Mouse (Mus musculus) embryonic stem cell, embryonic (primary cell): Measurements from ENCODE around the gene Resp18.

Source experiments
- CTCF ChIA-PET, 4 experiments: fragments of 300-600 bp in 2 of 4; fragments of 350-600 bp in 2 of 4; sonication (Branson Sonifier 250); formaldehyde crosslinking; loops; one replicate each; lab custom pipeline; 2022; ENCODE audit warnings: inconsistent platforms in 2 of 4; lab: Charles Lee
- POLR2A ChIA-PET, 4 experiments: fragments of 300-600 bp in 2 of 4; fragments of 350-600 bp in 2 of 4; sonication (Branson Sonifier 250); formaldehyde crosslinking; loops; one replicate each; lab custom pipeline; 2022; ENCODE audit warnings: antibody characterized with exemption in 4 of 4, inconsistent platforms in 1 of 4; lab: Charles Lee

Gene Resp18

GRCm38 (mm10) chr1:75278228-75278627, at the start of gene Resp18:
TSS of gene Resp18 (minus strand) at chr1:75278415.
- POLR2A ChIA-PET = interaction anchor here in 2 of 4 experiments (0.7 to 1.0 kb wide), 2 partner anchors 9 to 98 kb away, joined by 3 to 5 read pairs; no protein-coding TSS in a partner anchor
- CTCF ChIA-PET = interaction anchor here in 1 of 4 experiments (0.8 to 2.7 kb wide), 3 partner anchors 24 to 189 kb away, joined by 3 to 9 read pairs (median 4); no protein-coding TSS in a partner anchor

GRCm38 (mm10) chr1:75327461-75327860, 49.2 kb upstream of the Resp18 start:
- ChIA-PET CTCF (interaction anchor here in 1 of 4 experiments (1.4 kb wide), 1 partner anchor 71 kb away, joined by 4 read pairs; no protein-coding TSS in a partner anchor), POLR2A (interaction anchor here in 2 of 4 experiments (1.8 to 3.6 kb wide), 2 partner anchors 10 to 11 kb away, joined by 19 to 24 read pairs; partner anchors contain the start of gene Dnpep (in 2 of the 2))

- POLR2A ChIA-PET = interaction anchor here in 2 of 4 experiments (0.9 to 3.2 kb wide), 4 partner anchors 9 to 160 kb away, joined by 3 to 24 read pairs (median 6); partner anchors contain the start of genes Chpf (in 1 of the 2), Des (in 1 of the 2) and Tmem198 (in 1 of the 2)
- CTCF ChIA-PET = interaction anchor here in 2 of 4 experiments (0.7 to 2.8 kb wide), 3 partner anchors 25 to 158 kb away, joined by 3 to 13 read pairs (median 4); partner anchors contain the start of gene Abcb6 (in 1 of the 2)
Measured at GRCm38 (mm10) chr1:75319166-75319565, 41.0 kb upstream of the Resp18 start.

- ChIA-PET CTCF (interaction anchor here in 2 of 4 experiments (0.9 to 2.8 kb wide), 5 partner anchors 10 to 161 kb away, joined by 3 to 13 read pairs (median 9); partner anchors contain the start of genes Abcb6 (in 1 of the 2), Chpf (in 1 of the 2), Gmppa (in 1 of the 2) and Tmem198 (in 1 of the 2)), POLR2A (interaction anchor here in 3 of 4 experiments (0.9 to 4.6 kb wide), 9 partner anchors 10 to 160 kb away, joined by 3 to 45 read pairs (median 16); partner anchors contain the start of genes Des (in 2 of the 3), Tuba4a (in 2 of the 3), Chpf (in 1 of the 3) and Tmem198 (in 1 of the 3))
Measured at GRCm38 (mm10) chr1:75318736-75319135, 40.5 kb upstream of the Resp18 start.

GRCm38 (mm10) chr1:75318301-75318700, 40.1 kb upstream of the Resp18 start:
- POLR2A ChIA-PET = interaction anchor here in 3 of 4 experiments (0.9 to 4.6 kb wide), 20 partner anchors 10 to 188 kb away, joined by 3 to 45 read pairs (median 14); partner anchors contain the start of genes Tuba4a (in 3 of the 3), Des (in 2 of the 3), A630095N17Rik (in 1 of the 3) and Chpf (in 1 of the 3)
- CTCF ChIA-PET = interaction anchor here in 3 of 4 experiments (0.9 to 2.8 kb wide), 16 partner anchors 10 to 510 kb away, joined by 3 to 13 read pairs (median 8); partner anchors contain the start of genes Abcb6 (in 1 of the 3), Chpf (in 1 of the 3), Gmppa (in 1 of the 3) and Tmem198 (in 1 of the 3)

- ChIA-PET CTCF (interaction anchor here in 3 of 4 experiments (0.5 to 2.8 kb wide), 83 partner anchors 11 to 982 kb away, joined by 3 to 18 read pairs (median 4); partner anchors contain the start of genes Gmppa (in 2 of the 3), Abcb6 (in 1 of the 3), Ankzf1 (in 1 of the 3) and Asic4 (in 1 of the 3)), POLR2A (interaction anchor here (0.5 to 4.6 kb wide), 140 partner anchors 8 to 1456 kb away, joined by 3 to 45 read pairs (median 5); partner anchors contain the start of genes Chpf (in 3 of the 4), Tuba4a (in 3 of the 4), Zfand2b (in 3 of the 4) and Abcb6 (in 2 of the 4))
Measured at GRCm38 (mm10) chr1:75317241-75318201, 39.3 kb upstream of the Resp18 start, which contains the start of gene Dnpep. TSS of gene Dnpep (minus strand) at chr1:75317990.

- ChIA-PET POLR2A (interaction anchor here (0.5 to 4.6 kb wide), 120 partner anchors 8 to 1032 kb away, joined by 3 to 45 read pairs (median 5); partner anchors contain the start of genes Chpf (in 3 of the 4), Tuba4a (in 3 of the 4), Zfand2b (in 3 of the 4) and Abcb6 (in 2 of the 4)), CTCF (interaction anchor here in 3 of 4 experiments (0.6 to 2.8 kb wide), 53 partner anchors 11 to 920 kb away, joined by 3 to 18 read pairs (median 5); partner anchors contain the start of genes Gmppa (in 2 of the 3), Abcb6 (in 1 of the 3), Ankzf1 (in 1 of the 3) and Asic4 (in 1 of the 3))
Measured at GRCm38 (mm10) chr1:75316861-75317240, 38.6 kb upstream of the Resp18 start.

- ChIA-PET CTCF (interaction anchor here in 2 of 4 experiments (0.6 to 1.6 kb wide), 6 partner anchors 26 to 184 kb away, joined by 3 to 7 read pairs (median 4); partner anchors contain the start of gene Gmppa (in 1 of the 2)), POLR2A (interaction anchor here (0.5 to 4.6 kb wide), 26 partner anchors 10 to 283 kb away, joined by 3 to 45 read pairs (median 8); partner anchors contain the start of genes Zfand2b (in 2 of the 4), Ankzf1 (in 1 of the 4), Atg9a (in 1 of the 4) and Chpf (in 1 of the 4))
Measured at GRCm38 (mm10) chr1:75315456-75316365, 37.5 kb upstream of the Resp18 start.

- POLR2A ChIA-PET = interaction anchor here in 2 of 4 experiments (0.6 to 4.6 kb wide), 6 partner anchors 9 to 134 kb away, joined by 3 to 42 read pairs (median 4); no protein-coding TSS in a partner anchor
- CTCF ChIA-PET = interaction anchor here in 2 of 4 experiments (0.6 to 0.8 kb wide), 3 partner anchors 28 to 183 kb away, joined by 3 to 7 read pairs (median 4); no protein-coding TSS in a partner anchor
Measured at GRCm38 (mm10) chr1:75315011-75315410, 36.8 kb upstream of the Resp18 start.

- CTCF ChIA-PET = no interaction called here
- POLR2A ChIA-PET = no interaction called here
Measured at GRCm38 (mm10) chr1:75311694-75312093, 33.5 kb upstream of the Resp18 start.

- CTCF ChIA-PET = interaction anchor here in 2 of 4 experiments (1.4 to 1.5 kb wide), 2 partner anchors 163 kb away, joined by 3 read pairs; no protein-coding TSS in a partner anchor
- POLR2A ChIA-PET = interaction anchor here in 3 of 4 experiments (0.6 to 5.4 kb wide), 5 partner anchors 12 to 217 kb away, joined by 3 to 42 read pairs (median 16); partner anchors contain the start of gene Dnpep (in 3 of the 3)
Measured at GRCm38 (mm10) chr1:75304662-75305061, 26.4 kb upstream of the Resp18 start.

- CTCF ChIA-PET = interaction anchor here in 3 of 4 experiments (0.8 to 1.3 kb wide), 6 partner anchors 34 to 173 kb away, joined by 3 to 4 read pairs (median 3); no protein-coding TSS in a partner anchor
Measured at GRCm38 (mm10) chr1:75294294-75294693, 16.1 kb upstream of the Resp18 start.

GRCm38 (mm10) chr1:75293331-75293701, 15.1 kb upstream of the Resp18 start:
- POLR2A ChIA-PET = interaction anchor here in 2 of 4 experiments (0.5 to 1.6 kb wide), 3 partner anchors 16 to 60 kb away, joined by 3 to 5 read pairs (median 4); no protein-coding TSS in a partner anchor
- CTCF ChIA-PET = interaction anchor here in 2 of 4 experiments (0.6 to 1.6 kb wide), 5 partner anchors 42 to 392 kb away, joined by 3 to 4 read pairs (median 3); no protein-coding TSS in a partner anchor

More at GRCm38 (mm10) chr1:75294294-75294693, 16.1 kb upstream of the Resp18 start:
- POLR2A ChIA-PET = interaction anchor here in 3 of 4 experiments (0.6 to 1.4 kb wide), 6 partner anchors 9 to 141 kb away, joined by 3 to 4 read pairs (median 3); partner anchors contain the start of genes Dnajb2 (in 1 of the 3) and Gmppa (in 1 of the 3)

- ChIA-PET CTCF (interaction anchor here in 2 of 4 experiments (0.6 to 1.6 kb wide), 4 partner anchors 41 to 392 kb away, joined by 3 to 4 read pairs (median 4); no protein-coding TSS in a partner anchor), POLR2A (interaction anchor here in 2 of 4 experiments (0.5 to 1.6 kb wide), 4 partner anchors 16 to 216 kb away, joined by 3 to 5 read pairs (median 4); no protein-coding TSS in a partner anchor)
Measured at GRCm38 (mm10) chr1:75292476-75293330, 14.5 kb upstream of the Resp18 start.
